Mouse (Mus musculus) gonadal fat pad, adult 2 months (tissue): ENCODE measurements around the gene Pcnx. TPM values are rescaled to one million over a fixed set of nuclear protein-coding genes. Genes with fewer than 3 reads are reported as not detected.

Experiments used
- DNase-seq: peaks from one replicate; pipeline ENCODE4 v3.0.0-alpha.2; 2012; ENCODE audit warnings: low read depth
- polyA plus RNA-seq: library from polyadenylated mRNA; depleted of rRNA; stranded (reverse); fragments of >200 nt; gene quantifications from 2 replicates; pipeline ENCODE4 v1.2.3, GENCODE M21; 2012

The Pcnx gene
- polyA plus RNA-seq, 1 experiment, result 30.1 TPM

GRCm38 (mm10) chr12:81855031-81855430 lies 4.8 kb upstream of the Pcnx start:
- DNase-seq, result no peak

GRCm38 (mm10) chr12:81856696-81857095 lies 3.1 kb upstream of the Pcnx start:
- peak; percentile 54 for DNase-seq

GRCm38 (mm10) chr12:81857251-81857650 lies 2.6 kb upstream of the Pcnx start:
- DNase-seq, result no peak

- DNase-seq, result no peak
Observed at GRCm38 (mm10) chr12:81857978-81858569, 1.7 kb upstream of the Pcnx start.

GRCm38 (mm10) chr12:81860308-81861181 lies 722 bp downstream of the Pcnx start:
- no peak for DNase-seq

GRCm38 (mm10) chr12:81861199-81862085 lies 1.6 kb downstream of the Pcnx start:
- DNase-seq, result no peak

GRCm38 (mm10) chr12:81862351-81862802 lies 2.6 kb downstream of the Pcnx start:
- DNase-seq, result no peak

- DNase-seq, result no peak
Observed at GRCm38 (mm10) chr12:81863949-81864348, 4.1 kb downstream of the Pcnx start.

- DNase-seq, result no peak
Observed at GRCm38 (mm10) chr12:81865183-81865582, 5.4 kb downstream of the Pcnx start.

GRCm38 (mm10) chr12:81867316-81867715 lies 7.5 kb downstream of the Pcnx start:
- DNase-seq, result no peak

- no peak for DNase-seq
Observed at GRCm38 (mm10) chr12:81869205-81869940, 9.6 kb downstream of the Pcnx start.

- DNase-seq, result no peak
Observed at GRCm38 (mm10) chr12:81873345-81873744, 13.5 kb downstream of the Pcnx start.

GRCm38 (mm10) chr12:81880161-81880560 lies 20.3 kb downstream of the Pcnx start:
- no peak for DNase-seq

GRCm38 (mm10) chr12:81883255-81884106 lies 23.7 kb downstream of the Pcnx start:
- no peak for DNase-seq

GRCm38 (mm10) chr12:81884107-81884398 lies 24.2 kb downstream of the Pcnx start:
- DNase-seq, result no peak

- no peak for DNase-seq
Observed at GRCm38 (mm10) chr12:81884983-81885382, 25.2 kb downstream of the Pcnx start.

GRCm38 (mm10) chr12:81885982-81886381 lies 26.2 kb downstream of the Pcnx start:
- no peak for DNase-seq

GRCm38 (mm10) chr12:81888954-81889353 lies 29.1 kb downstream of the Pcnx start:
- no peak for DNase-seq

- DNase-seq, result no peak
Observed at GRCm38 (mm10) chr12:81891946-81892345, 32.1 kb downstream of the Pcnx start.

GRCm38 (mm10) chr12:81894311-81894710 lies 34.5 kb downstream of the Pcnx start:
- no peak for DNase-seq

- DNase-seq, result no peak
Observed at GRCm38 (mm10) chr12:81895986-81896385, 36.2 kb downstream of the Pcnx start.
